Mouse (Mus musculus): ENCODE measurements around the gene Gdpd3.

GRCm38 (mm10) chr7:126797411-126798126 lies 31.4 kb downstream of the Gdpd3 start, which contains the start of gene Fam57b:
- TF ChIP-seq CTCF (IDR thresholded peaks at IDR 0.05; ENCODE audit: extremely low read depth, insufficient read depth, low read length) (no peak), POLR2A (IDR thresholded peaks at IDR 0.05; ENCODE audit: extremely low read depth, insufficient read depth, low read length) (0 out of 2 replicates have a peak, but pooled peaks have one; percentile 32)
